Mouse (Mus musculus) left cerebral cortex, postnatal 4 days (tissue): ENCODE measurements around the gene Dpf1. TPM values are rescaled to one million over a fixed set of nuclear protein-coding genes. Genes with fewer than 3 reads are reported as not detected.
A peak's percentile ranks its signal among the peaks of the same experiment; 100 is the strongest.

ENCODE experiments used
- DNase-seq: peaks from one replicate; pipeline ENCODE4 v3.0.0-alpha.2; 2022
- intact Hi-C: fragments of 180-260 bp; cut with DNase I; formaldehyde crosslinking; loops from one replicate; pipeline ENCODE4 v1.15.1; 2025
- total RNA-seq, 2 experiments: library from RNA; stranded (reverse); gene quantifications; 2 replicates each; pipeline ENCODE4 v1.2.3; 2021

Dpf1 gene
- total RNA-seq: 100 to 1,000 TPM; 222 to 228 TPM

- intact Hi-C loops: loop anchor here (5.0 to 10.0 kb wide), 2 partner anchors 61 to 132 kb away; partner anchors contain the start of genes Ggn and Spred3
- DNase-seq: peak; percentile 88
Observed at GRCm38 (mm10) chr7:29303738-29304462, at the start of gene Dpf1. Gene Dpf1, plus strand, starts transcription at chr7:29303951.

DNA sequence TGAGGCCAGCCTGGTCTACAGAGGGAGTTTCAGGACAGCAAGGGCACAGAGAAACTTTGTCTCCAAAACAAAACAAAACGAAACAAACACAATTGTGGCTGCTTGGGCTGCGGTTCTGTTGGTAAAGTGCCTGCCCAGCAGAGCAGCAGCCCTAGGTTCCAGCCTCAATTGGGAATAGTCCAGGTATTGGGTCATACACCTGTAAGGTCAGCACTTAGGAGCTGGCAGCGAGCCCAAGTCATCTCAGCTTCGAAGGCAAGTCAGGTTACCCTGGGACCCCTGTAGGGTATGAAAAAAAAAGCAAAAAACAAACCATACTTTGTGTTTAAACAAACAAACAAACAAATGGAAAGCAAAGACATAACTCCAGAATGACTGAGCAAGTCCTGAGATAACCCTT, 47.9 kb upstream of the Dpf1 start:
- intact Hi-C loops: no loop called here
- no peak for DNase-seq

- intact Hi-C loops: no loop called here
- DNase-seq: no peak
Observed at GRCm38 (mm10) chr7:29257368-29257767, 46.4 kb upstream of the Dpf1 start.

DNA sequence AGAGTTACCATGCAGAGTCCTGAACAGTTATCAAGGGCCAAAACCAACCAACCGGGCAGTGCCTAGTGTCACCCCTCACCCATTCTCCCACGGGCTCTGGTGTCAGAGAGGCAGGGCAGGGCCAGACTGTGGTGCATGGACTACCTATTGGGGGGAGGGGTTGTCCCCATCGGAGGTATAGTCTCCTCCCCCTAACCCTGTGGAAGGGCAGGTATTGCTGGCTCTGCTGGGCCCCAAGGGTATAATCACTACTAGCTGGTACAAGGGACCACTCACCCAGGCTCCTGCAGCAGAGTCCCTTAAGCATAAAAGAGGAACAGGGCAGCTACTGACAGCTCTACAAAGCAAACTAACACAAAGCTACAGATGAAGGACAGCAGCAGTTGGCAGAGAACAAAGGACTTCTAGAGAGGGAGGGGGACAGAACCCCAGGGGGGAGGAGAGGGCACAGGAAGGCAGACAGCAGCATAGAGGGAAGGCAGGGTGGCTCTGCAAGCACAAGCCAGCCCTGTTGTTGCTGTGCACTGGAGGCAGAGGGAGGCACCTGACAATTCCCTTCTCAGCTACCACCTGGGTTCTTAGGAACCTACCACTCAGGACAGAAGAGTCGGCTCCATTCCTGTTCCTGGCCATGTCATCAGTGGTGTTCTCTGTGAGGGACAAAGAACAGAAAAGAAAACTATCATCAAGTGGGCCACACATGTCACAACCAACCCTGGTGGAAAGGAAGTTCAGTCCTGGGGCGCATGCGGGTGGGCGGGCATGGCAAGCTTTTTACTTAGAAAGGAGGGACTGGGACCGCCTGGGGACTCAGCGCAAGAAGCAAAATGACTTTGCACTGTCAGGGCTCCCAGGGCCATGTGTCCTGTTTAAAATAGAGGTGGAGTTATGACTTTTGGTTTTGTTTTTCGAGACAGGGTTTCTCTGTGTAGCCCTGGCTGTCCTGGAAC, 43.7 kb upstream of the Dpf1 start:
- no peak for DNase-seq
- intact Hi-C loops: no loop called here

DNA sequence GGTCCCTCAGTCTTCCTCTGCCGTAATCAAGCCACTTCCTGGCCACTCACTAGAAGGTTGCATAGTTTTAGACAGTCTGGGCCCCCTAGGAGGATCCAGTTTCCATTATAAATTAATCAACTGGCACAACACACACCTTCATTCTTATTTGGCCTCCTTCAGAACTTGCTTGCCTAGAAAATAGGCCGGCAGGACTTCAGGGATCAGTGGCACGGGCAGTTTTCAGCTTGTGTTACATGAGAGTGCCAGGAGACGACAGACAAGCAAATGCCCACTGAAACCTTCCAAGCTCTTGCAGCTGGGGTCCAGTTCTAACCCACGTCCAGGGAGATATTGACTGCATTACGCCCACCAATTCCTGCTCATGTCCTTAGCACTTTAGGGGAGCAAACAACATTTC, 41.6 kb upstream of the Dpf1 start:
- intact Hi-C loops: no loop called here
- DNase-seq: no peak

GRCm38 (mm10) chr7:29263831-29264230, 39.9 kb upstream of the Dpf1 start:
- intact Hi-C loops: no loop called here
- no peak for DNase-seq

DNA sequence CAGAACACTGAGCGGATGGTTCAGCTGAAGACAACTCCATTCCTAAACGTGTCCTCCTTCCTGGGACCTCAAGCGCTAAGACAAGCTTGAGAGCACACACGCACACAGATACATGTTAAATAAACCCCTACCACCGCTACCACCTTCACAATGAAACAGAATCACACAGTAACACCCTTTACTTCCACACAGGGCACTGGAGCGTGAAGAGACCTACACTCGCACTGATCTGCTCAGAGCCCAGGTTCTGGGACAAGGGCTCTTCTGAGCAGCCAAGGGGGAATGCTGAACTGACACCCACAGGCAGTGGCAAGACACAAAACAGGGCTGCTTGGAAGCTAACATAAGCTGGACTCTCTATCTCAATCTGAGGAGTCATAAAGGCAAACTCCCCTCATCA, 38.1 kb upstream of the Dpf1 start:
- DNase-seq: no peak
- intact Hi-C loops: no loop called here

DNA sequence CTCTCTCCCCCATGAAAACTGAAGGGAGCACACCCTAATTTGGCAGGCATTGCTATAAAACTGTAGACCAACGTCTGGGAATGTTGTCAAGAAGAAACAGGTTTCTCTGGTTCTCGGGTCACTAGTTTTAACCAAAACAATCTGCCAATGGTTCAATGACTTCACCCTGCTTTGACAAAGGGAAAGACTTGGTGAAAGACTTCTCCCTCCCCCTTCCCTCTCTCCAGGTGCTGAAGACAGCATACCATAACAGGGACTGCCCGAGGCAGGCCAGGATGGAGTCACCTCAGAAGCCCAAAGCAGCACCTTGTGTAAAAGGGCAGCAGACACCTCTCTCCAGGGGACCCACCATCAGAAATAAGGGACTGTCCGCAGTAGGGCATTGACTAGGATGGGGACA, 36.8 kb upstream of the Dpf1 start:
- intact Hi-C loops: no loop called here
- no peak for DNase-seq

- intact Hi-C loops: no loop called here
- DNase-seq: no peak
Observed at GRCm38 (mm10) chr7:29270445-29270844, 33.3 kb upstream of the Dpf1 start.

- intact Hi-C loops: no loop called here
- DNase-seq: no peak
Observed at GRCm38 (mm10) chr7:29271687-29272465, 31.9 kb upstream of the Dpf1 start.

- intact Hi-C loops: no loop called here
- no peak for DNase-seq
Observed at GRCm38 (mm10) chr7:29276715-29277114, 27.0 kb upstream of the Dpf1 start.

DNA sequence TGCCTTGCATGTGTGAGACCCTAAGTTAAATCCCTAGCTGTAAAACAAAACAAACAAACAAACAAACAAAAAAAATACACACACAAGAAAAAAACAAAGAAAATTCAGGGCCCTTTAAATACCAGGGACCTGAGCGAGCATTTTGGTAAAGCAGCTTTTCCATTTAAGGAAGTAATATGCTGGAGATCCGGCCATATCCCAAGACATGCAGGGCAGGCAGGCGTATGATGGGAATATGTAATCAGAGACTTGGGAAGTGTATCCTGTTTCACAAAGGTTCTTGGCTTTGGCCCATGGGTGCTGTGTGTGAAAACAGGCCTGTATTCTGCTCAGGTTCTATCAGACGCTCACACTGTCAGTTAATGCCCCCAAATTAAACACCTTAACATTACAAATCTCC, 26.2 kb upstream of the Dpf1 start:
- DNase-seq: no peak
- intact Hi-C loops: no loop called here

DNA sequence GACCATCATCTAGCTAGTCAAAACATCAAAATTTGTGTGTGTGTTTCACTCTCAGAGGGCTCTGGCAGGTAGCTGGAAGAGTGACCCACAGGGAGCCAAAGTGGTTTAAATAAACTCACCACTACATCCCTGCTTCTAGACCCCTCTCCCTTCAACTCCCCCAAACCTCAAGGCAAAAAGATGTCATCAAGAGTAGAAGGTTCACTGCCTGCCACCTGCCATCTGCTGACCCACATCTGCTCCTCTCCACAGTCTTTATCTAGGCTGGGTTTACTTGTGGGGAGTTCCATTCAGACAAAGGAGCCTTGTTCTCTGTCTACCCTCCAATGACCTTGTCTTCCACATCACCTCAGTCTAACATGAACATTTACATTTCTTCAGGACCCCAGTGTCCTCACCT, 24.5 kb upstream of the Dpf1 start:
- DNase-seq: no peak
- intact Hi-C loops: no loop called here

- DNase-seq: no peak
- intact Hi-C loops: no loop called here
Observed at GRCm38 (mm10) chr7:29279924-29280323, 23.8 kb upstream of the Dpf1 start.

DNA sequence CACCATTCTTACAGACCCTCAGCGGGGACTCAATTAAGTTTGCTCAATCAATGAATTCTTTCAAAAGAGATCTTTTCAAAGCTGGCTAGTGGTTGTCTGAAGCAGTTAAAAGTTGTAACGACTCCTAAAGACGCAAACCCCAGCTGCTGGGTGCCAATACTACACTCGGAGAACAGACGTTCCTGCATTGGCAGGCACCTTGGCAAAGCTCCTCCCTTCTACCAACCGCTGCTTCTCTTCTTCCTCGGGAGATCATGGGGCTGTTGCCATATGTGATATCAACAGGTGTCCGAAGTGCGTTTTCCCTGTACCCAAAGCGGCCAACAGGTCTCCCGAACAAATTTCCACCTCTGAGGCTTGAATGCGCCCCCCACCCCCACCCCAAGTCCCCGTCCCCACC, 22.9 kb upstream of the Dpf1 start:
- intact Hi-C loops: no loop called here
- DNase-seq: no peak

DNA sequence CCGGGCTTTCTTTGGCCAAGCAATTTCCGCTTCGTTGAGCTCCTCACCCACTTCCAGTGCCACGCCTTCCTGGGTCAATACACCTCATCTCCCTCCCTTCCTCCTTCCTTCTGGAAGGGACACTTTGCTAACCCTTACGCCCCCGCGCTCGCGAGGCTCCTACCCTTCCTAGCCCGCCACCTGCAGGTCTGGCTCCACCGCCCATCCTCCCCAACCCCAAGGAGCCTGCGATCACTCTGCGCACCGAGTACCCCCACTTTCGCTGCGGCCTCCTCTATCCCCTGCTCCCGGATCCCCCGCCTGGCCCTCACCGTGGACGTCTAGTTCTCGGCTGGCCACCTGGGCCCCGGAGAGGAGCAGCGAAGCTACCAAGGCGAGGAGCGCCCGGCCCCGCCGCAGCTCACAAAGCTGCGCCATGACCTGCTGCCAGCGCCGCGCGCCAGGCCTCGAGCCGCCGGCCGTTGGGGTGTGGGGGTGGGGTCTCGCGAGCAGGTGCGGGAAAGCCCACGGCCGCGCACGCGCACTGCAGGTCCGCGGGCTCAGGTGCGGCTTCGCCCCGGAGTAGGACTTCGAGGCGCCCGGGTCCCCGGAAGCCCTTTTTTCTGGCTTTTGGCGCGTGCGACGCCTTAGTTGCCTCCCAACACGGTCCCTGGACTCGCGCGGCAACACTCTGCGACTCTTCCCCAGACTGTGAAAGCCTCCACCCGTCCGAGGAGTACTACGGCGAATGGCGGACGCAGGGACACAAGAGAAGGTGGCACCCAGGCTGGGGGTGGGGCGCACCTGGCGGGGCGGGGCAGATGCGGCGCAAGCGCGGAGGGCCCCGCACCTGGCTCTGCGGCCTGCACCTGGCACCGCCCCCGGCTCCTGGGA, 22.3 kb upstream of the Dpf1 start, which contains the start of gene Spint2:
Gene Spint2, minus strand, starts transcription at position 712 of the 873 bp plus-strand sequence.
- intact Hi-C loops: no loop called here
- DNase-seq: peak; percentile 60

GRCm38 (mm10) chr7:29282074-29282554, 21.6 kb upstream of the Dpf1 start:
- intact Hi-C loops: no loop called here

GRCm38 (mm10) chr7:29283876-29284275, 19.9 kb upstream of the Dpf1 start:
- DNase-seq: no peak
- intact Hi-C loops: no loop called here

More at GRCm38 (mm10) chr7:29282074-29282554, 21.6 kb upstream of the Dpf1 start:
- DNase-seq: no peak

GRCm38 (mm10) chr7:29284523-29284922, 19.2 kb upstream of the Dpf1 start:
- intact Hi-C loops: no loop called here
- DNase-seq: no peak

GRCm38 (mm10) chr7:29287481-29287880, 16.3 kb upstream of the Dpf1 start:
- intact Hi-C loops: loop anchor here (5.0 kb wide), 1 partner anchor 235 kb away; no protein-coding TSS in a partner anchor
- no peak for DNase-seq
